Mouse (Mus musculus) lung, embryonic 14.5 days (tissue): ENCODE data around the gene Chrm1. TPM values are rescaled to one million over a fixed set of nuclear protein-coding genes. Genes with fewer than 3 reads are reported as not detected.
A peak's percentile ranks its signal among the peaks of the same experiment; 100 is the strongest.

Experiments used
- ATAC-seq: fragments of 200-750 bp; cut with Nextera tagmentation; 2 replicates; pipeline ENCODE4 v1.8.0; 2017; ENCODE audit warnings: mild to moderate bottlenecking, moderate TSS enrichment, moderate library complexity; ENCODE audit not compliant: insufficient read depth
- DNase-seq: peaks from one replicate; pipeline ENCODE4 v3.0.0-alpha.2; 2015
- H3K27ac ChIP-seq: fragments of 300-500 bp; sonication (generic); 2 replicates; pipeline ENCODE4 v1.5.1; 2014; ENCODE audit warnings: low read depth, mild to moderate bottlenecking, moderate library complexity
- H3K27me3 ChIP-seq: fragments of 300-500 bp; sonication (generic); 2 replicates; pipeline ENCODE4 v1.6.1; 2014; ENCODE audit warnings: low read length, control low read depth; ENCODE audit not compliant: insufficient read depth
- H3K36me3 ChIP-seq: fragments of 300-500 bp; sonication (generic); 2 replicates; pipeline ENCODE4 v1.6.1; 2014; ENCODE audit warnings: control low read depth; ENCODE audit not compliant: insufficient read depth
- H3K4me1 ChIP-seq: fragments of 300-500 bp; sonication (generic); 2 replicates; pipeline ENCODE4 v1.6.1; 2014; ENCODE audit warnings: antibody characterized with exemption, control low read depth; ENCODE audit not compliant: insufficient read depth
- H3K4me2 ChIP-seq: fragments of 300-500 bp; sonication (generic); 2 replicates; pipeline ENCODE4 v1.6.1; 2014; ENCODE audit warnings: mild to moderate bottlenecking
- H3K4me3 ChIP-seq: fragments of 300-500 bp; sonication (generic); 2 replicates; pipeline ENCODE4 v1.5.1; 2014; ENCODE audit warnings: low read depth, low read length
- H3K9ac ChIP-seq: fragments of 300-500 bp; sonication (generic); 2 replicates; pipeline ENCODE4 v1.6.1; 2014
- H3K9me3 ChIP-seq: fragments of 300-500 bp; sonication (generic); 2 replicates; pipeline ENCODE4 v1.6.1; 2016; ENCODE audit warnings: low read depth, low read length, control low read depth
- CTCF ChIP-seq: IDR thresholded peaks from 2 replicates; pipeline ENCODE4 v1.5.1; 2016; ENCODE audit warnings: antibody characterized with exemption, low read depth
- WGBS: fragments of 180-500 bp; shearing (Covaris S2); extraction: QIAGEN DNeasy Blood & Tissue Kit; methylation state at CpG from one replicate; pipeline ENCODE4 v1.1.7; 2014; 5-methylcytosine and 5-hydroxymethylcytosine counted together
- polyA plus RNA-seq: library from polyadenylated mRNA; unstranded; fragments of >200 nt; fragmentation: Nextera tagmentation; extraction: Ambion mirVana; gene quantifications from 2 replicates; pipeline ENCODE4 v1.2.1, GENCODE M21; 2014

Chrm1 gene
- polyA plus RNA-seq, 1 experiment from 2014 or later, result 0.08 TPM

- Histone ChIP-seq H3K27ac (peak overlapping the region; percentile 95; the same call in 1 of the 2 replicates), H3K4me2 (peak overlapping the region; percentile 82), H3K4me3 (peak overlapping the region; percentile 90), H3K9ac (peak overlapping the region; percentile 94), H3K9me3 (no peaks in the 10 kb centered on the region), H3K4me1 (peaks cover 11% of the 10 kb centered on the region), H3K36me3 (peaks cover 63% of the 10 kb centered on the region), H3K27me3 (no peaks in the 10 kb centered on the region)
- ATAC-seq (no peak), DNase-seq (peak; percentile 30)
- 66% methylated on average over 4 of the region's 4 CpGs for WGBS
- TF ChIP-seq CTCF, result no peak
Observed at GRCm38 (mm10) chr19:8711506-8711905, 47.9 kb downstream of the Chrm1 start.

DNA sequence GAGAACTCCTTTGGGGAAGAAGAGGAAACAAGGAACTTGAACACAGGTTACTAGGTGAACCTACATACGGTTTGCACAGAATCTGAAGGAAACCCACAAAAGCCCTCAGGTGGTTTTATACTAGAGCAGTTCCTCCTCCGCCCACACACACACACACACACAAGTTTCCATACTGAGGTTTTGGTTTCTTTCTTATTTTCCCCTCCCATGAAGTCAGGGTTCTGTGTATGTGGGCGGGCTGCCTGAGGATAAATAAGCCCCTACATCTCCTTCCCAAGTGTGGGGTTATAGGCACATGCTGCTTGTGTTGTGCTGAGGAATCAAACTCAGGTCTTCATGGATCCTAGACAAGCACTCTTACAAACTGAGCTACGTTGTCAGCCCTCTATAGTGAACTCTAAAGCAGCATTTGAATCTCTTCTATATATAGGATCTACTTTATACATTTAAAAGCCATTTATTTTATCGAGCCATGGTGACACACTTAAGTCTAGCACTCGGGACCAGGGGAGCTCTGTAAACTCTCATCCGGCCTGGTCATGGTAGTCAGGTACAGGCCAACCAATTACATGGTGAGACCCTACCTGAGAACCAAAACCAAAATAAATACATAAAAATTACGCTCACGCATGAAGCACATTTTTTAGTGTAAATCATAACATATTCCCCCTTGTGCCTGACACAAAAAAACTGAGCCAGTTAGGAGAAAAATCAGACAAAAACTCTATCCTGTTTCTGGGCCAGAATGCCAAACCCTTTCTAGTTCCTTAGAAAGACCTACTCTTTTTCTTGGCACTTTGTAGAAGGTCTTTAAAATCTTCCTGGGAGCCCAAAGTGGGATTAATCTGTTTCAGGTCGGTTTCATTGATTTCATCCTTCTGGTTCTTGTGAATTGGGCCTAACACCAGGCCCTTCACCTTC, 48.6 kb downstream of the Chrm1 start:
- Histone ChIP-seq H3K4me3 (peak overlapping the region; percentile 90), H3K27me3 (no peaks in the 10 kb centered on the region), H3K36me3 (peaks cover 56% of the 10 kb centered on the region), H3K27ac (peak overlapping the region; percentile 95), H3K4me2 (peak overlapping the region; percentile 82), H3K9ac (peak overlapping the region; percentile 94), H3K9me3 (no peaks in the 10 kb centered on the region), H3K4me1 (peaks cover 11% of the 10 kb centered on the region)
- TF ChIP-seq CTCF, result no peak
- WGBS, result 43% methylated on average over 10 of the region's 10 CpGs
- DNase-seq (no peak), ATAC-seq (no peak)

- under 1% methylated on average over 13 of the region's 13 CpGs for WGBS
Observed at GRCm38 (mm10) chr19:8712870-8713305, 49.3 kb downstream of the Chrm1 start.

GRCm38 (mm10) chr19:8713306-8713996, 49.9 kb downstream of the Chrm1 start:
- Histone ChIP-seq H3K4me2 (peak overlapping the region; percentile 82), H3K27ac (peak overlapping the region; percentile 95), H3K4me3 (peak overlapping the region; percentile 90), H3K9me3 (no peaks in the 10 kb centered on the region), H3K36me3 (peaks cover 43% of the 10 kb centered on the region), H3K9ac (peak overlapping the region; percentile 94), H3K27me3 (no peaks in the 10 kb centered on the region), H3K4me1 (peaks cover 11% of the 10 kb centered on the region)
- DNase-seq, result peak; percentile 94
- ATAC-seq, result peak; percentile 91
- WGBS, result under 1% methylated on average over 51 of the region's 51 CpGs
- TF ChIP-seq CTCF, result peak; percentile 81

More at GRCm38 (mm10) chr19:8712870-8713305, 49.3 kb downstream of the Chrm1 start:
- H3K4me1 ChIP-seq, result peaks cover 11% of the 10 kb centered on the region
- H3K9ac ChIP-seq, result peak overlapping the region; percentile 94
- H3K27me3 ChIP-seq, result no peaks in the 10 kb centered on the region
- no peaks in the 10 kb centered on the region for H3K9me3 ChIP-seq
- H3K4me2 ChIP-seq, result peak overlapping the region; percentile 82
- ATAC-seq (peak; percentile 73), DNase-seq (peak; percentile 90)
- TF ChIP-seq CTCF, result no peak
- peak overlapping the region; percentile 95 for H3K27ac ChIP-seq
- peaks cover 49% of the 10 kb centered on the region for H3K36me3 ChIP-seq
- peak overlapping the region; percentile 90 for H3K4me3 ChIP-seq

DNA sequence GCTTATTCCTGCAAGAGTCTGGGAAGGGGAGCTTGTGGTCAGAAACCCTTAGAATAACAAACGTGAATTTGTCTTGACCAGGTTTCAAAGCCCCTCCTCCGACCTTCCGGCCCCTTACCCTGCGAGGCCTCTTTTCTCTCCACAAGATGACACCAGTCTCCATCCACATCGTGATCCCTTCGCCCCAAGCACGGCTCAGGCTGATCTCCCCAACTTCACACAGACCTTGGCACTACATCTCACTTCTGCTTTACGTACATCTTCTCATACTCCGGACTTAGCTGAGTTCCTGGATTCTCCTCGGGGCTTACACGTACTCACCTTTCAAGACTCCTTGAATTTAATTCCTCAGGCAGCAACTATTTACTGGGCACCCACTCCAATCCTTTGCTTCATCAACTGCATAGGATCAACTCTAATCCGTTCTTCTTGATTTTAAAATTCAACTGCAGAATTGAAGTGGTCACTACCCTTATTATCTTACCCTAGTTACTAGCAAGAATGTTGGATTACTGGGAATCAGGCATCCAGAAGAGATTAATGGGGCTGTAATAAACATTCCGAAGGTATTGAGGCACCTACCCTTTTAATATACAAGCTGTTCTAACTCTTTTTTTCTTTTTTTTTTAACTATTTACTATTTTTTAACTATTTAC, 50.5 kb downstream of the Chrm1 start:
- no peaks in the 10 kb centered on the region for H3K27me3 ChIP-seq
- peaks cover 11% of the 10 kb centered on the region for H3K4me1 ChIP-seq
- H3K4me2 ChIP-seq, result peak overlapping the region; percentile 82
- peak overlapping the region; percentile 95 for H3K27ac ChIP-seq
- peaks cover 37% of the 10 kb centered on the region for H3K36me3 ChIP-seq
- H3K4me3 ChIP-seq, result peak overlapping the region; percentile 90
- no peaks in the 10 kb centered on the region for H3K9me3 ChIP-seq
- ATAC-seq, result peak; percentile 36
- 6% methylated on average over 13 of the region's 13 CpGs for WGBS
- TF ChIP-seq CTCF, result no peak
- H3K9ac ChIP-seq, result peak overlapping the region; percentile 94
- no peak for DNase-seq

- no peak overlapping the region for H3K9ac ChIP-seq
- DNase-seq, result no peak
Observed at GRCm38 (mm10) chr19:8714653-8715481, 51.3 kb downstream of the Chrm1 start.

More at GRCm38 (mm10) chr19:8714653-8715481, 51.3 kb downstream of the Chrm1 start:
- Histone ChIP-seq H3K9me3 (no peaks in the 10 kb centered on the region), H3K4me3 (no peak overlapping the region), H3K27ac (0 out of 2 replicates have a peak overlapping the region, but pooled peaks have one; percentile 21), H3K36me3 (peaks cover 29% of the 10 kb centered on the region), H3K4me1 (peaks cover 11% of the 10 kb centered on the region), H3K4me2 (peak overlapping the region; percentile 11), H3K27me3 (no peaks in the 10 kb centered on the region)
- TF ChIP-seq CTCF, result peak; percentile 19; the same call in 1 of the 2 replicates
- 70% methylated on average over 10 of the region's 10 CpGs for WGBS
- ATAC-seq, result no peak
